In the genomic region with DNA sequence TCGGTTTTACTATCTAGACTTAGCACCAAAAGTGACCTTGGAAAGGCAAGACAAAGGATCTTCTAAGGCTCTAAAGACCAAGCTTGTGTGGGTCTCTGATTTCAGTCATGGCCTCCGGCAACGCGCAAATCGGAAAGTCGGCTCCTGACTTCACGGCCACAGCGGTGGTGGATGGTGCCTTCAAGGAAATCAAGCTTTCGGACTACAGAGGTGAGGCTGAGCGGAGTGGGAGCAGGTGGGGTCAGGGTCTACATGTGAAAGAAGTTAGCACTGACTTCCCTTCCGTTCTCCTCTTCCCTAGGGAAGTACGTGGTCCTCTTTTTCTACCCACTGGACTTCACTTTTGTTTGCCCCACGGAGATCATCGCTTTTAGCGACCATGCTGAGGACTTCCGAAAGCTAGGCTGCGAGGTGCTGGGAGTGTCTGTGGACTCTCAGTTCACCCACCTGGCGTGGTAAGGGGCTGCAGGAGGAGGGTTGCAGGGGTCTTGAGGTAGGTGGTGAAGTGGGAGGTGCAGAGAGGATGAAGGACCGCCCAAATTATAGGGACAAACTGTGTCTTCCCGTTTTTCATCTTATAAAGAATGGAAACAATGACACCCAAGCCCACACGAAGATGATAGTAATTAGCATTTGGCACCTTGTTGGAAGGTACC, we compare ENCODE assay signal across 8 mouse cellular contexts. TPM values are rescaled to one million over a fixed set of nuclear protein-coding genes. Genes with fewer than 3 reads are reported as not detected.
DNase-seq lines count a peak whose midpoint lies in the region; ATAC-seq and TF ChIP-seq lines count a peak whose summit lies in the region.

No protein-coding gene starts in this region.

- peaks cover 69% of the 10 kb centered on the region for H3K36me3 ChIP-seq in erythroblast, embryonic 14.5 days (ENCODE audit: control insufficient read depth)
- peaks cover 15% of the 10 kb centered on the region; the same call in 1 of the 2 replicates for H3K36me3 ChIP-seq in limb, embryonic 11.5 days (ENCODE audit: control insufficient read depth, insufficient read depth, low read length)
- H3K36me3 ChIP-seq in stomach, embryonic 14.5 days (ENCODE audit: control insufficient read depth, insufficient read depth, low read length) = peaks cover 30% of the 10 kb centered on the region

- peak overlapping the region; percentile 32 for H3K27ac ChIP-seq in embryonic fibroblast, embryonic 13.5 days (ENCODE audit: insufficient read depth, low read length)
- peak overlapping the region; percentile 78 for H3K27ac ChIP-seq in limb, embryonic 11.5 days (replicated peaks; ENCODE audit: low read depth, low read length)
- H3K27ac ChIP-seq in stomach, embryonic 14.5 days (ENCODE audit: low read length) = peak overlapping the region; percentile 83

- H3K4me3 ChIP-seq in erythroblast, embryonic 14.5 days (replicated peaks) = peak overlapping the region; percentile 79
- H3K4me3 ChIP-seq in embryonic fibroblast, embryonic 13.5 days (ENCODE audit: insufficient read depth, low read length) = peak overlapping the region; percentile 65
- H3K4me3 ChIP-seq in limb, embryonic 11.5 days (ENCODE audit: low read depth, low read length) = peak overlapping the region; percentile 61
- H3K4me3 ChIP-seq in stomach, embryonic 14.5 days (ENCODE audit: low read depth, low read length) = peak overlapping the region; percentile 51

- peak overlapping the region; percentile 89 for H3K9ac ChIP-seq in limb, embryonic 11.5 days (ENCODE audit: low read length)
- H3K9ac ChIP-seq in stomach, embryonic 14.5 days (replicated peaks; ENCODE audit: low read depth, low read length) = peak overlapping the region; percentile 67

- DNase-seq in A20 (ENCODE audit: low read depth, low spot score) = peak; percentile 29
- DNase-seq in limb, embryonic 11.5 days (ENCODE audit: low spot score) = peak; percentile 55
- DNase-seq in gastrocnemius, adult 8-10 months (ENCODE audit: low spot score in 2 of 2) = no peak
- DNase-seq in urinary bladder, adult 18-20 months (ENCODE audit: low spot score in 2 of 2) = no peak

- TF ChIP-seq POLR2A in embryonic fibroblast, embryonic 13.5 days (IDR thresholded peaks at IDR 0.05; ENCODE audit: low read depth, low read length) = no peak; the same call in 1 of the 2 replicates

- WGBS in limb, embryonic 11.5 days = 11% methylated on average over 21 of the region's 21 CpGs
- WGBS in stomach, embryonic 14.5 days = 6% methylated on average over 21 of the region's 21 CpGs

- no peak for ATAC-seq in erythroblast, adult 5-6 weeks (replicated peaks; ENCODE audit: low FRiP score, poor library complexity, severe bottlenecking)
- no peak for ATAC-seq in limb, embryonic 11.5 days (ENCODE audit: insufficient number of reproducible peaks, low FRiP score, low TSS enrichment, low read depth)
- no peak for ATAC-seq in stomach, embryonic 14.5 days (ENCODE audit: insufficient number of reproducible peaks, insufficient read depth, low FRiP score, low read depth)

- H3K4me2 ChIP-seq in limb, embryonic 11.5 days (ENCODE audit: low read depth, severe bottlenecking) = peak overlapping the region; percentile 80
- H3K4me2 ChIP-seq in stomach, embryonic 14.5 days (replicated peaks; ENCODE audit: low read depth, low read length) = peak overlapping the region; percentile 83

- peaks cover 2% of the 10 kb centered on the region; the same call in 1 of the 2 replicates for H3K9me3 ChIP-seq in erythroblast, embryonic 14.5 days (ENCODE audit: control insufficient read depth, low read length)
- H3K9me3 ChIP-seq in limb, embryonic 11.5 days (ENCODE audit: control insufficient read depth, low read length) = no peaks in the 10 kb centered on the region
- H3K9me3 ChIP-seq in stomach, embryonic 14.5 days (ENCODE audit: control insufficient read depth, low read depth, low read length) = no peaks in the 10 kb centered on the region

- peaks cover 82% of the 10 kb centered on the region for H3K4me1 ChIP-seq in erythroblast, embryonic 14.5 days (ENCODE audit: control insufficient read depth)
- H3K4me1 ChIP-seq in embryonic fibroblast, embryonic 13.5 days (ENCODE audit: control insufficient read depth, insufficient read depth, low read length) = peaks cover 12% of the 10 kb centered on the region; the same call in 1 of the 2 replicates
- peaks cover 25% of the 10 kb centered on the region for H3K4me1 ChIP-seq in limb, embryonic 11.5 days (ENCODE audit: control insufficient read depth, insufficient read depth, low read length)
- peaks cover 21% of the 10 kb centered on the region for H3K4me1 ChIP-seq in stomach, embryonic 14.5 days (ENCODE audit: control insufficient read depth, insufficient read depth, low read length)

- no peaks in the 10 kb centered on the region for H3K27me3 ChIP-seq in erythroblast, embryonic 14.5 days (ENCODE audit: control insufficient read depth)
- H3K27me3 ChIP-seq in limb, embryonic 11.5 days (ENCODE audit: control insufficient read depth, insufficient read depth, low read length) = no peaks in the 10 kb centered on the region
- H3K27me3 ChIP-seq in stomach, embryonic 14.5 days (ENCODE audit: control insufficient read depth, insufficient read depth, low read length) = no peaks in the 10 kb centered on the region

- TF ChIP-seq CTCF in embryonic fibroblast, embryonic 13.5 days (IDR thresholded peaks at IDR 0.05; ENCODE audit: borderline replicate concordance, insufficient read depth, low read length) = no peak

RNA-seq across cellular contexts. Expression of gene Rnaseh2a, which starts 0.7 kb away (rescaled TPM):
- polyA plus RNA-seq in erythroblast, embryonic 14.5 days (2012) = 162 and 179 TPM in 2 replicates
- total RNA-seq in erythroblast, adult 5-6 weeks (2015; ENCODE audit: low replicate concordance) = 31.8 and 67.2 TPM in 2 replicates
- 37.4 and 37.9 TPM in 2 replicates for total RNA-seq in erythroblast, adult 5-6 weeks (2017; ENCODE audit: low replicate concordance)
- polyA plus RNA-seq in embryonic fibroblast, embryonic 13.5 days (2011; ENCODE audit: insufficient read length, low read depth, missing spikeins) = 27.9 and 30.7 TPM in 2 replicates
- polyA plus RNA-seq in limb, embryonic 11.5 days (2014; fragmentation: Nextera tagmentation; extraction: Ambion mirVana) = 127 and 133 TPM in 2 replicates
- polyA plus RNA-seq in stomach, embryonic 14.5 days (2014; fragmentation: Nextera tagmentation; extraction: Ambion mirVana) = 114 and 125 TPM in 2 replicates
- 10 to 100 TPM; 20.4 to 26.5 (median 23.9) TPM for total RNA-seq in gastrocnemius, adult 8-10 months (2022)

RNA-seq across cellular contexts. Expression of gene Prdx2, which starts 0.9 kb away (rescaled TPM):
- polyA plus RNA-seq in erythroblast, embryonic 14.5 days (2012) = 111 and 222 TPM in 2 replicates
- total RNA-seq in erythroblast, adult 5-6 weeks (2015; ENCODE audit: low replicate concordance) = 1,192 and 1,430 TPM in 2 replicates
- total RNA-seq in erythroblast, adult 5-6 weeks (2017; ENCODE audit: low replicate concordance) = 2,193 and 2,235 TPM in 2 replicates
- 244 and 312 TPM in 2 replicates for polyA plus RNA-seq in embryonic fibroblast, embryonic 13.5 days (2011; ENCODE audit: insufficient read length, low read depth, missing spikeins)
- 1,235 and 1,326 TPM in 2 replicates for polyA plus RNA-seq in limb, embryonic 11.5 days (2014; fragmentation: Nextera tagmentation; extraction: Ambion mirVana)
- polyA plus RNA-seq in stomach, embryonic 14.5 days (2014; fragmentation: Nextera tagmentation; extraction: Ambion mirVana) = 799 and 888 TPM in 2 replicates
- total RNA-seq in gastrocnemius, adult 8-10 months (2022) = 100 to 1,000 TPM; 173 to 193 (median 187) TPM

RNA-seq across cellular contexts. Expression of gene Gm49661, which starts 1.0 kb away (rescaled TPM):
- not detected in 2 replicates for polyA plus RNA-seq in erythroblast, embryonic 14.5 days (2012)
- total RNA-seq in erythroblast, adult 5-6 weeks (2015; ENCODE audit: low replicate concordance) = not detected in 2 replicates
- not detected in 2 replicates for total RNA-seq in erythroblast, adult 5-6 weeks (2017; ENCODE audit: low replicate concordance)
- polyA plus RNA-seq in embryonic fibroblast, embryonic 13.5 days (2011; ENCODE audit: insufficient read length, low read depth, missing spikeins) = not detected in 2 replicates
- polyA plus RNA-seq in limb, embryonic 11.5 days (2014; fragmentation: Nextera tagmentation; extraction: Ambion mirVana) = not detected in 2 replicates
- polyA plus RNA-seq in stomach, embryonic 14.5 days (2014; fragmentation: Nextera tagmentation; extraction: Ambion mirVana) = not detected in 2 replicates
- 1 to 10 TPM in 1 of 4 experiments, not detected in 3; 1.1 TPM for total RNA-seq in gastrocnemius, adult 8-10 months (2022)

RNA-seq across cellular contexts. Expression of gene Junb, which starts 8.3 kb away (rescaled TPM):
- 9.6 and 10.3 TPM in 2 replicates for polyA plus RNA-seq in erythroblast, embryonic 14.5 days (2012)
- total RNA-seq in erythroblast, adult 5-6 weeks (2015; ENCODE audit: low replicate concordance) = 6.1 and 6.7 TPM in 2 replicates
- total RNA-seq in erythroblast, adult 5-6 weeks (2017; ENCODE audit: low replicate concordance) = 15.5 and 16.1 TPM in 2 replicates
- polyA plus RNA-seq in embryonic fibroblast, embryonic 13.5 days (2011; ENCODE audit: insufficient read length, low read depth, missing spikeins) = 35.0 and 42.0 TPM in 2 replicates
- 7.2 and 7.7 TPM in 2 replicates for polyA plus RNA-seq in limb, embryonic 11.5 days (2014; fragmentation: Nextera tagmentation; extraction: Ambion mirVana)
- 16.9 and 23.4 TPM in 2 replicates for polyA plus RNA-seq in stomach, embryonic 14.5 days (2014; fragmentation: Nextera tagmentation; extraction: Ambion mirVana)
- 1 to 10 TPM; 5.9 to 9.6 (median 7.5) TPM for total RNA-seq in gastrocnemius, adult 8-10 months (2022)

RNA-seq across cellular contexts. Expression of gene Hook2, which starts 20.1 kb away (rescaled TPM):
- 0.46 and 0.58 TPM in 2 replicates for polyA plus RNA-seq in erythroblast, embryonic 14.5 days (2012)
- total RNA-seq in erythroblast, adult 5-6 weeks (2015; ENCODE audit: low replicate concordance) = 1.9 and 5.0 TPM in 2 replicates
- total RNA-seq in erythroblast, adult 5-6 weeks (2017; ENCODE audit: low replicate concordance) = 1.6 and 6.1 TPM in 2 replicates
- polyA plus RNA-seq in embryonic fibroblast, embryonic 13.5 days (2011; ENCODE audit: insufficient read length, low read depth, missing spikeins) = 7.9 and 8.1 TPM in 2 replicates
- 14.5 and 15.2 TPM in 2 replicates for polyA plus RNA-seq in limb, embryonic 11.5 days (2014; fragmentation: Nextera tagmentation; extraction: Ambion mirVana)
- 34.5 and 34.6 TPM in 2 replicates for polyA plus RNA-seq in stomach, embryonic 14.5 days (2014; fragmentation: Nextera tagmentation; extraction: Ambion mirVana)
- 1 to 10 TPM; 2.0 to 3.1 (median 2.6) TPM for total RNA-seq in gastrocnemius, adult 8-10 months (2022)

Comparison
In these comparisons a context has a peak if more than half of its experiments do, and no peak if none do; other contexts are left out.
1. DNase-seq: peak in A20 (single experiment) and limb, embryonic 11.5 days (single experiment); none in gastrocnemius, adult 8-10 months (0 of 2) and urinary bladder, adult 18-20 months (0 of 2).
2. H3K27ac ChIP-seq: peak in every context shown above with its lines; median percentile 83 in stomach, embryonic 14.5 days; 78 in limb, embryonic 11.5 days; 32 in embryonic fibroblast, embryonic 13.5 days.
3. Peak in every context shown above with its lines, with median percentiles within 50 percentile points of each other: H3K4me3 ChIP-seq.